Mouse (Mus musculus) embryonic facial prominence, embryonic 15.5 days (tissue): ENCODE data around the gene Ubl4b. TPM values are rescaled to one million over a fixed set of nuclear protein-coding genes. Genes with fewer than 3 reads are reported as not detected.

Experiments used
- ATAC-seq: fragments of 200-750 bp; cut with Nextera tagmentation; 2 replicates; pipeline ENCODE4 v1.8.0; 2017; ENCODE audit warnings: low read depth, moderate TSS enrichment; ENCODE audit not compliant: insufficient number of reproducible peaks, low FRiP score, low TSS enrichment
- H3K27ac ChIP-seq: fragments of 300-500 bp; sonication (generic); replicated peaks from 2 replicates; pipeline ENCODE4 v1.5.1; 2015; ENCODE audit warnings: mild to moderate bottlenecking, inconsistent platforms
- H3K27me3 ChIP-seq: fragments of 300-500 bp; sonication (generic); 2 replicates; pipeline ENCODE4 v1.6.1; 2015; ENCODE audit warnings: inconsistent platforms
- H3K36me3 ChIP-seq: fragments of 300-500 bp; sonication (generic); 2 replicates; pipeline ENCODE4 v1.6.1; 2015; ENCODE audit warnings: mild to moderate bottlenecking, inconsistent platforms
- H3K4me1 ChIP-seq: fragments of 300-500 bp; sonication (generic); 2 replicates; pipeline ENCODE4 v1.6.1; 2015; ENCODE audit warnings: inconsistent platforms
- H3K4me2 ChIP-seq: fragments of 300-500 bp; sonication (generic); replicated peaks from 2 replicates; pipeline ENCODE4 v1.6.1; 2015; ENCODE audit warnings: mild to moderate bottlenecking, inconsistent platforms
- H3K4me3 ChIP-seq: fragments of 300-500 bp; sonication (generic); replicated peaks from 2 replicates; pipeline ENCODE4 v1.5.1; 2015; ENCODE audit warnings: mild to moderate bottlenecking, inconsistent platforms
- H3K9ac ChIP-seq: fragments of 300-500 bp; sonication (generic); 2 replicates; pipeline ENCODE4 v1.6.1; 2015; ENCODE audit warnings: inconsistent platforms
- H3K9me3 ChIP-seq: fragments of 300-500 bp; sonication (generic); replicated peaks from 2 replicates; pipeline ENCODE4 v1.6.1; 2016; ENCODE audit warnings: inconsistent platforms
- WGBS: fragments of 180-500 bp; shearing (Covaris S2); methylation state at CpG from one replicate; pipeline ENCODE4 v1.1.7; 2015; 5-methylcytosine and 5-hydroxymethylcytosine counted together
- polyA plus RNA-seq: library from polyadenylated mRNA; unstranded; fragments of >200 nt; fragmentation: Nextera tagmentation; extraction: Ambion mirVana; gene quantifications from 2 replicates; pipeline ENCODE4 v1.2.1, GENCODE M21; 2015

The Ubl4b gene
- polyA plus RNA-seq, 1 experiment from 2014 or later = not detected

GRCm38 (mm10) chr3:107565331-107565730 lies 10.5 kb upstream of the Ubl4b start:
- H3K4me3 ChIP-seq = no peak overlapping the region
- no peak overlapping the region for H3K9ac ChIP-seq
- H3K36me3 ChIP-seq = no peaks in the 10 kb centered on the region
- no peak for ATAC-seq
- H3K4me2 ChIP-seq = no peak overlapping the region
- no peak overlapping the region for H3K27ac ChIP-seq
- 18% methylated on average over 3 of the region's 3 CpGs for WGBS
- H3K4me1 ChIP-seq = peaks cover 3% of the 10 kb centered on the region; the same call in 1 of the 2 replicates
- no peaks in the 10 kb centered on the region for H3K27me3 ChIP-seq
- no peaks in the 10 kb centered on the region for H3K9me3 ChIP-seq

GRCm38 (mm10) chr3:107563880-107564279 lies 9.0 kb upstream of the Ubl4b start:
- Histone ChIP-seq H3K27me3 (no peaks in the 10 kb centered on the region), H3K4me2 (no peak overlapping the region), H3K9ac (no peak overlapping the region), H3K36me3 (no peaks in the 10 kb centered on the region), H3K4me1 (peaks cover 2% of the 10 kb centered on the region; the same call in 1 of the 2 replicates), H3K27ac (no peak overlapping the region), H3K4me3 (no peak overlapping the region), H3K9me3 (no peaks in the 10 kb centered on the region)
- WGBS = 25% methylated on average over 4 of the region's 4 CpGs
- ATAC-seq = no peak

GRCm38 (mm10) chr3:107562591-107562990 lies 7.7 kb upstream of the Ubl4b start:
- Histone ChIP-seq H3K4me2 (no peak overlapping the region), H3K9ac (no peak overlapping the region), H3K36me3 (no peaks in the 10 kb centered on the region), H3K4me3 (no peak overlapping the region), H3K27ac (no peak overlapping the region), H3K9me3 (no peaks in the 10 kb centered on the region), H3K4me1 (no peaks in the 10 kb centered on the region; the same call in 1 of the 2 replicates), H3K27me3 (no peaks in the 10 kb centered on the region)
- ATAC-seq = no peak
- WGBS = 89% methylated on average over 4 of the region's 4 CpGs

- Histone ChIP-seq H3K27me3 (no peaks in the 10 kb centered on the region), H3K4me2 (no peak overlapping the region), H3K27ac (no peak overlapping the region), H3K4me1 (no peaks in the 10 kb centered on the region; the same call in 1 of the 2 replicates), H3K9ac (no peak overlapping the region), H3K36me3 (no peaks in the 10 kb centered on the region), H3K4me3 (no peak overlapping the region), H3K9me3 (no peaks in the 10 kb centered on the region)
- WGBS = 68% methylated on average over 2 of the region's 2 CpGs
- ATAC-seq = no peak
Observed at GRCm38 (mm10) chr3:107562104-107562503, 7.2 kb upstream of the Ubl4b start.

GRCm38 (mm10) chr3:107559183-107559582 lies 4.3 kb upstream of the Ubl4b start:
- no peaks in the 10 kb centered on the region for H3K36me3 ChIP-seq
- H3K27me3 ChIP-seq = 0 out of 2 replicates have a peak, but pooled peaks cover 4% of the 10 kb centered on the region
- no peak overlapping the region for H3K4me2 ChIP-seq
- H3K27ac ChIP-seq = no peak overlapping the region
- no peak overlapping the region for H3K9ac ChIP-seq
- no peaks in the 10 kb centered on the region; the same call in 1 of the 2 replicates for H3K4me1 ChIP-seq
- ATAC-seq = peak; percentile 59
- no peak overlapping the region for H3K4me3 ChIP-seq
- 12% methylated on average over 3 of the region's 3 CpGs for WGBS
- H3K9me3 ChIP-seq = no peaks in the 10 kb centered on the region

- Histone ChIP-seq H3K9ac (no peak overlapping the region), H3K4me1 (no peaks in the 10 kb centered on the region; the same call in 1 of the 2 replicates), H3K27ac (no peak overlapping the region), H3K27me3 (0 out of 2 replicates have a peak, but pooled peaks cover 4% of the 10 kb centered on the region), H3K9me3 (no peaks in the 10 kb centered on the region), H3K4me3 (no peak overlapping the region), H3K4me2 (no peak overlapping the region), H3K36me3 (no peaks in the 10 kb centered on the region)
- 26% methylated on average over 3 of the region's 3 CpGs for WGBS
- no peak for ATAC-seq
Observed at GRCm38 (mm10) chr3:107558740-107559139, 3.9 kb upstream of the Ubl4b start.

GRCm38 (mm10) chr3:107550409-107551049 lies 4.3 kb downstream of the Ubl4b start:
- ATAC-seq = no peak

GRCm38 (mm10) chr3:107546956-107547355 lies 7.9 kb downstream of the Ubl4b start:
- Histone ChIP-seq H3K4me1 (peaks cover 8% of the 10 kb centered on the region; the same call in 1 of the 2 replicates), H3K27ac (no peak overlapping the region), H3K9ac (no peak overlapping the region), H3K4me2 (no peak overlapping the region), H3K27me3 (no peaks in the 10 kb centered on the region), H3K9me3 (no peaks in the 10 kb centered on the region), H3K36me3 (no peaks in the 10 kb centered on the region), H3K4me3 (no peak overlapping the region)
- ATAC-seq = no peak
- WGBS = 46% methylated on average over 2 of the region's 2 CpGs

More at GRCm38 (mm10) chr3:107550409-107551049, 4.3 kb downstream of the Ubl4b start:
- H3K4me3 ChIP-seq = no peak overlapping the region
- no peak overlapping the region for H3K4me2 ChIP-seq
- 74% methylated on average over 17 of the region's 17 CpGs for WGBS
- H3K9me3 ChIP-seq = no peaks in the 10 kb centered on the region
- no peak overlapping the region for H3K27ac ChIP-seq
- H3K4me1 ChIP-seq = peaks cover 5% of the 10 kb centered on the region; the same call in 1 of the 2 replicates
- no peak overlapping the region for H3K9ac ChIP-seq
- H3K36me3 ChIP-seq = no peaks in the 10 kb centered on the region
- 0 out of 2 replicates have a peak, but pooled peaks cover 4% of the 10 kb centered on the region for H3K27me3 ChIP-seq

GRCm38 (mm10) chr3:107545716-107546412 lies 9.0 kb downstream of the Ubl4b start:
- no peak for ATAC-seq
- H3K9me3 ChIP-seq = no peaks in the 10 kb centered on the region
- 70% methylated on average over 10 of the region's 10 CpGs for WGBS
- H3K27me3 ChIP-seq = no peaks in the 10 kb centered on the region
- H3K27ac ChIP-seq = no peak overlapping the region
- no peaks in the 10 kb centered on the region for H3K36me3 ChIP-seq
- H3K4me3 ChIP-seq = no peak overlapping the region
- no peak overlapping the region for H3K4me2 ChIP-seq
- peaks cover 8% of the 10 kb centered on the region; the same call in 1 of the 2 replicates for H3K4me1 ChIP-seq
- no peak overlapping the region for H3K9ac ChIP-seq

GRCm38 (mm10) chr3:107545278-107545677 lies 9.6 kb downstream of the Ubl4b start:
- Histone ChIP-seq H3K9ac (no peak overlapping the region), H3K4me2 (no peak overlapping the region), H3K4me1 (peaks cover 8% of the 10 kb centered on the region; the same call in 1 of the 2 replicates), H3K27ac (no peak overlapping the region), H3K9me3 (no peaks in the 10 kb centered on the region), H3K36me3 (no peaks in the 10 kb centered on the region), H3K27me3 (no peaks in the 10 kb centered on the region), H3K4me3 (no peak overlapping the region)
- WGBS = 74% methylated on average over 5 of the region's 5 CpGs
- no peak for ATAC-seq

GRCm38 (mm10) chr3:107543158-107544080 lies 11.5 kb downstream of the Ubl4b start:
- no peak for ATAC-seq
- 52% methylated on average over 8 of the region's 8 CpGs for WGBS

More at GRCm38 (mm10) chr3:107543158-107544080, 11.5 kb downstream of the Ubl4b start:
- Histone ChIP-seq H3K27me3 (no peaks in the 10 kb centered on the region), H3K4me2 (no peak overlapping the region), H3K36me3 (no peaks in the 10 kb centered on the region), H3K4me1 (peaks cover 3% of the 10 kb centered on the region; the same call in 1 of the 2 replicates), H3K4me3 (no peak overlapping the region), H3K27ac (no peak overlapping the region), H3K9me3 (no peaks in the 10 kb centered on the region), H3K9ac (no peak overlapping the region)
